Mouse (Mus musculus): ENCODE results near the gene Fam81b. TPM values are rescaled to one million over a fixed set of nuclear protein-coding genes. Genes with fewer than 3 reads are reported as not detected.

Fam81b gene
- polyA plus RNA-seq (2015; fragmentation: Nextera tagmentation; extraction: Ambion mirVana): not detected in 2 replicates

DNA sequence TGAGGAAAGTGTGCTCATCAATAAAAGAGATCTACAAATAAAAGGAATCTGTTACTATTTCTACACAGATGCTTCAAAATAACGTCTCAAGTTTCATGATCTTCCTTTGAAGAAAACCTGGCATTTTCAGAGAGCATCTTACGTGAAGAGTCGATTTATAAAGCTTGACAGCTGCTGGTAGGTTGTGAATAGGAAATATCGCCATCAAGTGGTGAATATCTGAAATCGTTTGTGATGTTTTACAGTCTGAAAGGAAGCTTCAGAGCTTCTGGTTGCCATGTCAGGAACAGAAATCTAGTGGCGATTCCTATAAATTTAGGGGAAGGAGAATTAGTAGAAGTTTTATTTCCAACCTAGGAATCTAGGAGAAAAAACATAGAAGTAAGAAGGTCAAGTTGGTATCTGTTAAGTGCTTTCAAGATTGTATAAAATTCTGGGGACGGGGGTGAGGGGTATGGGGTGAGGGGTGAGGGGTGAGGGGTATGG, at the start of gene Fam81b:
TSS of gene Fam81b (minus strand) at position 436 of the 486 bp plus-strand sequence.

Small RNAs within 50 kb of the gene (microRNA-seq; reads per million reads assigned to microRNA genes)
- gene Gm24025: not detected

Other genes with a start within 250 kb of the Fam81b start
- gene Gpr150, start 248.1 kb downstream of the Fam81b start, polyA plus RNA-seq (2015; fragmentation: Nextera tagmentation; extraction: Ambion mirVana): 0.06 and 0.07 TPM in 2 replicates
- gene Arsk, start 206.4 kb downstream of the Fam81b start, polyA plus RNA-seq (2015; fragmentation: Nextera tagmentation; extraction: Ambion mirVana): 3.7 and 4.0 TPM in 2 replicates
- gene Ttc37, start 206.3 kb downstream of the Fam81b start, polyA plus RNA-seq (2015; fragmentation: Nextera tagmentation; extraction: Ambion mirVana): 6.6 and 7.1 TPM in 2 replicates
- 1.6 and 3.0 TPM in 2 replicates for gene Mctp1, start 79.5 kb upstream of the Fam81b start, polyA plus RNA-seq (2015; fragmentation: Nextera tagmentation; extraction: Ambion mirVana)